Mouse (Mus musculus) C2C12 (cell line): ENCODE measurements around the gene Ndc1.

Experiments
- CEBPB ChIP-seq: IDR thresholded peaks from one replicate; pipeline ENCODE4 v1.6.1; 2011; ENCODE audit warnings: low read depth, mild to moderate bottlenecking, control low read depth, moderate library complexity
- CTCF ChIP-seq: IDR thresholded peaks from one replicate; pipeline ENCODE4 v1.5.1; 2011; ENCODE audit not compliant: control insufficient read depth, insufficient read depth, insufficient read length
- FOSL1 ChIP-seq: IDR thresholded peaks from one replicate; pipeline ENCODE4 v1.8.0; 2011; ENCODE audit warnings: mild to moderate bottlenecking, low read length; ENCODE audit not compliant: poor library complexity, insufficient read depth, severe bottlenecking
- MYOG ChIP-seq: IDR thresholded peaks from one replicate; pipeline ENCODE4 v1.6.1; 2011; ENCODE audit not compliant: control insufficient read depth, insufficient read length; ENCODE audit errors: extremely low read depth
- USF1 ChIP-seq: IDR thresholded peaks from one replicate; pipeline ENCODE4 v1.6.1; 2011; ENCODE audit warnings: low read depth, mild to moderate bottlenecking, control low read depth, moderate library complexity

GRCm38 (mm10) chr4:107344612-107345011 is 23.0 kb upstream of the Ndc1 start:
- TF ChIP-seq CTCF (no peak), CEBPB (no peak), USF1 (no peak), MYOG (no peak), FOSL1 (no peak)
